Mouse (Mus musculus) ES-E14 (cell line): Measurements from ENCODE around the gene Tax1bp3.

Experiments used
- CHD2 ChIP-seq: IDR thresholded peaks from 2 replicates; pipeline ENCODE4 v1.6.1; 2014; ENCODE audit warnings: mild to moderate bottlenecking, low read depth, low read length, inconsistent platforms
- HCFC1 ChIP-seq: IDR thresholded peaks from 2 replicates; pipeline ENCODE4 v1.6.1; 2012; ENCODE audit warnings: low read length, inconsistent platforms, borderline replicate concordance; ENCODE audit not compliant: insufficient read depth
- MAFK ChIP-seq: IDR thresholded peaks from 2 replicates; pipeline ENCODE4 v1.6.1; 2014; ENCODE audit warnings: mild to moderate bottlenecking, low read depth, low read length, inconsistent platforms; ENCODE audit not compliant: insufficient read depth
- ZC3H11A ChIP-seq: IDR thresholded peaks from 2 replicates; pipeline ENCODE4 v1.6.1; 2012; ENCODE audit warnings: low read depth, mild to moderate bottlenecking, inconsistent platforms, low read length, borderline replicate concordance
- ZNF384 ChIP-seq: IDR thresholded peaks from 2 replicates; pipeline ENCODE4 v1.6.1; 2012; ENCODE audit warnings: low read depth, low read length, inconsistent platforms

- TF ChIP-seq ZNF384 (no peak), MAFK (no peak), ZC3H11A (no peak), HCFC1 (no peak), CHD2 (no peak)
Measured at GRCm38 (mm10) chr11:73194444-73194843, 17.6 kb downstream of the Tax1bp3 start.
